Mouse (Mus musculus): ENCODE measurements around the gene Plcb1. TPM values are rescaled to one million over a fixed set of nuclear protein-coding genes. Genes with fewer than 3 reads are reported as not detected.
"Not testable (repeated sequence)": the region's sequence is repeated elsewhere in the genome, so short reads cannot be mapped to it uniquely, and the experiment has no call there.

The Plcb1 gene
- polyA plus RNA-seq, 1 experiment from 2014 or later = 0.13 TPM

- H3K36me3 ChIP-seq (ENCODE audit: inconsistent target) = no peaks in the 10 kb centered on the region
- 98% methylated on average over 3 of the region's 3 CpGs for WGBS (ENCODE audit: missing documents)
- H3K27ac ChIP-seq = no peak overlapping the region
- no peaks in the 10 kb centered on the region for H3K79me2 ChIP-seq (ENCODE audit: inconsistent target)
- H3K4me3 ChIP-seq (ENCODE audit: inconsistent target) = no peak overlapping the region
Observed at GRCm38 (mm10) chr2:135315980-135316379, 530.1 kb downstream of the Plcb1 start.

- no peak overlapping the region for H3K27ac ChIP-seq
- WGBS (ENCODE audit: missing documents) = 89% methylated on average over 1 of the region's 1 CpGs
- H3K79me2 ChIP-seq (ENCODE audit: inconsistent target) = no peaks in the 10 kb centered on the region
- H3K36me3 ChIP-seq (ENCODE audit: inconsistent target) = no peaks in the 10 kb centered on the region
- H3K4me3 ChIP-seq (ENCODE audit: inconsistent target) = no peak overlapping the region
Observed at GRCm38 (mm10) chr2:135318136-135318535, 532.3 kb downstream of the Plcb1 start.

- H3K79me2 ChIP-seq (ENCODE audit: inconsistent target) = no peaks in the 10 kb centered on the region
- no peaks in the 10 kb centered on the region for H3K36me3 ChIP-seq (ENCODE audit: inconsistent target)
- 91% methylated on average over 7 of the region's 7 CpGs for WGBS (ENCODE audit: missing documents)
- no peak overlapping the region for H3K27ac ChIP-seq
- no peak overlapping the region for H3K4me3 ChIP-seq (ENCODE audit: inconsistent target)
Observed at GRCm38 (mm10) chr2:135323276-135323954, 537.5 kb downstream of the Plcb1 start.

- 76% methylated on average over 4 of the region's 4 CpGs for WGBS (ENCODE audit: missing documents)
- H3K4me3 ChIP-seq (ENCODE audit: inconsistent target) = no peak overlapping the region
- no peak overlapping the region for H3K27ac ChIP-seq
- no peaks in the 10 kb centered on the region for H3K79me2 ChIP-seq (ENCODE audit: inconsistent target)
- no peaks in the 10 kb centered on the region for H3K36me3 ChIP-seq (ENCODE audit: inconsistent target)
Observed at GRCm38 (mm10) chr2:135323955-135324302, 538.1 kb downstream of the Plcb1 start.

- 20% methylated on average over 1 of the region's 2 CpGs for WGBS (ENCODE audit: missing documents)
Observed at GRCm38 (mm10) chr2:135328756-135329155, 542.9 kb downstream of the Plcb1 start.

GRCm38 (mm10) chr2:135329782-135330545, 544.1 kb downstream of the Plcb1 start:
- Histone ChIP-seq H3K4me3 (ENCODE audit: inconsistent target) (no peak overlapping the region), H3K79me2 (ENCODE audit: inconsistent target) (no peaks in the 10 kb centered on the region), H3K27ac (no peak overlapping the region), H3K36me3 (ENCODE audit: inconsistent target) (no peaks in the 10 kb centered on the region)
- 15% methylated on average over 14 of the region's 14 CpGs for WGBS (ENCODE audit: missing documents)

More at GRCm38 (mm10) chr2:135328756-135329155, 542.9 kb downstream of the Plcb1 start:
- Histone ChIP-seq H3K79me2 (ENCODE audit: inconsistent target) (no peaks in the 10 kb centered on the region), H3K36me3 (ENCODE audit: inconsistent target) (no peaks in the 10 kb centered on the region), H3K27ac (no peak overlapping the region), H3K4me3 (ENCODE audit: inconsistent target) (no peak overlapping the region)

GRCm38 (mm10) chr2:135331868-135332267, 546.0 kb downstream of the Plcb1 start:
- 93% methylated on average over 1 of the region's 1 CpGs for WGBS (ENCODE audit: missing documents)
- H3K79me2 ChIP-seq (ENCODE audit: inconsistent target) = no peaks in the 10 kb centered on the region
- H3K36me3 ChIP-seq (ENCODE audit: inconsistent target) = no peaks in the 10 kb centered on the region
- no peak overlapping the region for H3K27ac ChIP-seq
- H3K4me3 ChIP-seq (ENCODE audit: inconsistent target) = no peak overlapping the region

- Histone ChIP-seq H3K79me2 (ENCODE audit: inconsistent target) (no peaks in the 10 kb centered on the region), H3K27ac (no peak overlapping the region), H3K36me3 (ENCODE audit: inconsistent target) (no peaks in the 10 kb centered on the region), H3K4me3 (ENCODE audit: inconsistent target) (no peak overlapping the region)
- 29% methylated on average over 1 of the region's 1 CpGs for WGBS (ENCODE audit: missing documents)
Observed at GRCm38 (mm10) chr2:135356311-135356710, 570.4 kb downstream of the Plcb1 start.

- WGBS (ENCODE audit: missing documents) = 0% methylated on average over 1 of the region's 1 CpGs
- no peaks in the 10 kb centered on the region for H3K79me2 ChIP-seq (ENCODE audit: inconsistent target)
- H3K4me3 ChIP-seq (ENCODE audit: inconsistent target) = no peak overlapping the region
- H3K36me3 ChIP-seq (ENCODE audit: inconsistent target) = no peaks in the 10 kb centered on the region
- H3K27ac ChIP-seq = no peak overlapping the region
Observed at GRCm38 (mm10) chr2:135361798-135362197, 575.9 kb downstream of the Plcb1 start.

GRCm38 (mm10) chr2:135362948-135363347, 577.1 kb downstream of the Plcb1 start:
- no peak overlapping the region for H3K4me3 ChIP-seq (ENCODE audit: inconsistent target)
- no peaks in the 10 kb centered on the region for H3K36me3 ChIP-seq (ENCODE audit: inconsistent target)
- H3K79me2 ChIP-seq (ENCODE audit: inconsistent target) = no peaks in the 10 kb centered on the region
- H3K27ac ChIP-seq = no peak overlapping the region
- 27% methylated on average over 5 of the region's 5 CpGs for WGBS (ENCODE audit: missing documents)

GRCm38 (mm10) chr2:135370259-135370835, 584.5 kb downstream of the Plcb1 start:
- WGBS (ENCODE audit: missing documents) = 51% methylated on average over 10 of the region's 10 CpGs

GRCm38 (mm10) chr2:135380796-135381195, 594.9 kb downstream of the Plcb1 start:
- not testable (repeated sequence) for H3K27ac ChIP-seq; H3K36me3 ChIP-seq (ENCODE audit: inconsistent target); H3K4me3 ChIP-seq (ENCODE audit: inconsistent target); H3K79me2 ChIP-seq (ENCODE audit: inconsistent target)
- 88% methylated on average over 7 of the region's 7 CpGs for WGBS (ENCODE audit: missing documents)

More at GRCm38 (mm10) chr2:135370259-135370835, 584.5 kb downstream of the Plcb1 start:
- no peak overlapping the region for H3K27ac ChIP-seq
- H3K36me3 ChIP-seq (ENCODE audit: inconsistent target) = no peaks in the 10 kb centered on the region
- no peak overlapping the region for H3K4me3 ChIP-seq (ENCODE audit: inconsistent target)
- H3K79me2 ChIP-seq (ENCODE audit: inconsistent target) = no peaks in the 10 kb centered on the region

GRCm38 (mm10) chr2:135381396-135381795, 595.5 kb downstream of the Plcb1 start:
- no peak overlapping the region for H3K27ac ChIP-seq
- no peaks in the 10 kb centered on the region for H3K79me2 ChIP-seq (ENCODE audit: inconsistent target)
- H3K36me3 ChIP-seq (ENCODE audit: inconsistent target) = no peaks in the 10 kb centered on the region
- 75% methylated on average over 1 of the region's 1 CpGs for WGBS (ENCODE audit: missing documents)
- no peak overlapping the region for H3K4me3 ChIP-seq (ENCODE audit: inconsistent target)

- H3K27ac ChIP-seq = no peak overlapping the region
- WGBS (ENCODE audit: missing documents) = 96% methylated on average over 6 of the region's 9 CpGs
- no peaks in the 10 kb centered on the region for H3K79me2 ChIP-seq (ENCODE audit: inconsistent target)
- H3K4me3 ChIP-seq (ENCODE audit: inconsistent target) = no peak overlapping the region
- H3K36me3 ChIP-seq (ENCODE audit: inconsistent target) = no peaks in the 10 kb centered on the region
Observed at GRCm38 (mm10) chr2:135387990-135388389, 602.1 kb downstream of the Plcb1 start.

- Histone ChIP-seq H3K4me3 (ENCODE audit: inconsistent target) (no peak overlapping the region), H3K27ac (no peak overlapping the region), H3K79me2 (ENCODE audit: inconsistent target) (no peaks in the 10 kb centered on the region), H3K36me3 (ENCODE audit: inconsistent target) (no peaks in the 10 kb centered on the region)
- 93% methylated on average over 3 of the region's 3 CpGs for WGBS (ENCODE audit: missing documents)
Observed at GRCm38 (mm10) chr2:135394698-135395097, 608.8 kb downstream of the Plcb1 start.
